Mouse (Mus musculus): ENCODE results near the gene Bnip2.

DNA sequence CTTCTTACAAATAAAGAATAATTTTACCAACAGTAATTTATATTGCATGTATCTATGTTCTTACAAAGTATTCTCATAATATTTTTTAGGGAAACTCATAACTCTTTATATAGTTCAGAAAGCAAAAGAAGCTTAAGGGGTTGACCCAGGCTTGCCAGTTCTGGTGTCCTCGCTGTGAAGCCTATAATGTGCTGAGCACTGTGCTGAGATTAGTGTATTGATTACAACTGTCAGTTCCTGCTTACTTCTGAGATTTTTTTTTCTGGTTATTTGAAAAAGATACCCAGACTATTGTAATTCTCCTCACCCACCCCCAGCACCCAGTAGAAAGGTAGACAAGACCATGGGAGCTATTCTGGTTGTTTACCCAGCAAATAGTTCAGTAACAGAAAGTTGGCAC is 4.2 kb downstream of the Bnip2 start:
- TF ChIP-seq POLR2A (IDR thresholded peaks at IDR 0.05; ENCODE audit: borderline replicate concordance, extremely low read depth, insufficient read depth, insufficient read length, poor library complexity, severe bottlenecking), result no peak
- TF ChIP-seq CTCF (IDR thresholded peaks at IDR 0.05; ENCODE audit: borderline replicate concordance, extremely low read depth, insufficient read depth, insufficient read length), result no peak

Measured in brain, embryonic 14.5 days (tissue).